Mouse (Mus musculus): ENCODE measurements around the gene Ttc32.
"Not testable (repeated sequence)": the region's sequence is repeated elsewhere in the genome, so short reads cannot be mapped to it uniquely, and the experiment has no call there.

Ttc32 gene

DNA sequence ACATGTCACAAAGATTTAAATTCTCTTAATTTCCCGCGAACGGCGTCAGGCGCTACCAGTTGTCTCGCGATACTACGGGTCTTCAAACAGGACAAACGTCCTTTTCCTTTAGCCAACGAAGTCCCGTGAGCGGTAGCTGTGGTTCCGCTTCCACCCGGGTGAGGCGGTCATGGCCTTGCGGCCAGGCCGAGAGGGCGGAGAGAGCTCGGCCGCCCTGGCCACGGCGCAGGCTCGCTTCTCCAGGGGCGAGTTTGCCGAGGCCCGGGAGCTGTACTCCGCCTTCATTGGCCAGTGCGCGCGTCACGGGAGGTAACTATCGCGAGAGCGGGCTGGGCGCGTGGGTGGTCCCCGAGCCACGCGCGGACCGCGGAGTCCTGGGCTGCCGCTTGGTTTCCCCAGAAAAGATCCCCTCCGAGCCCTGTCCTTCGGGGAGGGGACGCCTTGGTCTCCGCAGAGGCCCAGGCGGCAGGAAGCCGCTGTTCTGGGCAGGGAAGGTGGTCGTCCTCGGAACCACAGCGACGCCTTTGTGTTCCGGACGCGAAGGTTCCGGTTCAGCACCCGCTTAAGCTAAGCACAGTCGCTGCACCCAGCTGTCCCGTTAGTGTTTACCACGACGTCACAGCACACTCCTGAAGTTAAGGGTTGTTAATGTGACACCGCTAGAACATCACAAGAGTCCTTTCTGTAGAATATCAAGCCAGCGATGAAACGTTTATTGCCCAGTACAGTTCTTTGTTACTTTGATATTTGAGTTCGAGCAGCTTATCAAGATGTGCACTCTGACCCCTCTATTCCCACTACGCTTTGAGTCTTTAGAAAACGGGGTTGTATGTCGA, at the start of gene Ttc32:
Gene Ttc32 (plus strand): TSS at position 110 of the 836 bp plus-strand sequence.
- DNase-seq (ENCODE audit: low spot score) = peak; percentile 92

DNA sequence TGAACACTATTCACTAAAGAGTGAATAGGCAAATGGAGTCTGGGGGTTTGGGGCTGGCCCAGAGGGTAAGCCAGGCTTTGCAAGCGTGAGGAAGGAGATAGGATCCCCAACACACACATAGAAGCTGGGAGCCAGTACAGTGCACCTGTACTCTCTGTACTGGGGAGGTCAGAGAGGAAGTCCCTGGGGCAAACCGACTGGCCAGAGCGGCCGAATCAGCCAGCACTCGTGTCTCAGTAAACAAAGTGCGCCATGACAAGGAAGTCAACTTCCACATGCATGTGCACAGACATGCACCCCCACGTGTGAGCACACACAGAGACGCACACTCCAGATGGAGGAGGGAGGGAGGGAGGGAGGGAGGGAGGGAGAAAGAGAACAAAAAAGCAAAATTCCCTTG, 36.6 kb upstream of the Ttc32 start:
- no peak for DNase-seq (ENCODE audit: low spot score)

DNA sequence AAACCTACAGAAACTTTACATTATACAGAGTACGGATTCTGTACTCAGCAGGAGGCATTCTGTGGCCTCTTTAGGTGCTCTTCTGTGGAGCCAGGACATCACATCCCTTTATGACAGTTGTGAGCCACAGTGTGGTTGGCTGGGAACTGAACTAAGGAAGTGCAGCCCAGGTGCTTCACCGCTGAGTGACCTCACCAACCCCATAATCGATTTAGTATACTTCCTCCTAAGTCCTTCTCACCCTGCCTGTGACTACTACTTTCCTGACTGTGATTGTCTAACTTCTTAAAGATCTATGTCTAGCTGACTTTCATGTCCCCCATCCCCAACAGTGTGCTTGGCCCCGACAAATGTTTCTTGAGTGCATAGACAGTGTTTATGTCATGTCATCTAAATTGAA, 31.5 kb upstream of the Ttc32 start:
- DNase-seq (ENCODE audit: low spot score) = no peak

DNA sequence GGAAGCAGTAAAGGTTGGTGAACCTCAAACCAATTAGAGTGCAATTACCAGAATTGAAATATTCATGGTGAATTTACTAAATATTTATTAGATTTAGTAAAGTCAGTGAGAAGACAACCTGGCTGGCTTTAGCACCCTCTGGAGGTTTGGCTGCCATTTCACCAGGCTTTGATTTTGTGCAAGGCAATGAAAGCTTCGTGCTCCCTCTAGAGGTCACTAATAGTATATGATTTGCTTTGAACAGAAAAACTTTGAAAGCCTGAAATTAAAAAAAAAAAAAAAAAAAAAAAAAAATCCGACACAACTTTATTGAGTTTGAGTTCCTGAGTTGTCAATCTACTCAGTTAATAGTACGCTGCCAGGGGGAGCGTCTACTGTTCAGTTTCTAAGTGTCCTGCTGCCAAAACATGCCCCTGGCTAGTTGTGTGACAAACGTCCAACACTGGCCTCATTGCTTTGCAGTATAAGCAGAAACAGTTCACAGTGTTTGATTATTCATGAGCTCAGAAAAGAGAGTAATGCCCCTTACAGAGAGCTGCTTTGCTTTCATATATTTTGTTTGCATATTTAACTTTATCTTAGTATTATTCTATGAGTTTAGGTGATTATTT, 27.7 kb upstream of the Ttc32 start:
- DNase-seq (ENCODE audit: low spot score) = peak; percentile 23

DNA sequence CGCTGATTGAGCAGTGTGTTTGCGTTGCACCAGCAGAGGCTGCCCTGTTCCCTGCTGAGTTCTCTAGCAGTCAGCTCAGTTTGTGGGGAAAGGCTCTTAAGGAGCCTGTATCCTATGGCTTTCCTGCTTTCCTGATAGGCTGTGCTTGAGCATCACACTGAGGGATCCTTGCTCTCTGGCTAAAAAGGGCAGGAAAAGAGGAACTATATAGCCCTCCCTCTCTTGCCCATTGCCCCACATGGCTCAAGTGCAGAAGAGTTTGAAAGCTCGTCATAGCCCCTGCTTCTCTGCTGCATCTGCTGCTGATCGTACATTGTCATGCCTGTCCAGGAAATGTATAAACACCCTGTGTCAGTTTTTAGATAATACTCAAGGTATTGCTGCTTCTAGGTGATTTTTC, 22.7 kb upstream of the Ttc32 start:
- DNase-seq (ENCODE audit: low spot score) = no peak

DNA sequence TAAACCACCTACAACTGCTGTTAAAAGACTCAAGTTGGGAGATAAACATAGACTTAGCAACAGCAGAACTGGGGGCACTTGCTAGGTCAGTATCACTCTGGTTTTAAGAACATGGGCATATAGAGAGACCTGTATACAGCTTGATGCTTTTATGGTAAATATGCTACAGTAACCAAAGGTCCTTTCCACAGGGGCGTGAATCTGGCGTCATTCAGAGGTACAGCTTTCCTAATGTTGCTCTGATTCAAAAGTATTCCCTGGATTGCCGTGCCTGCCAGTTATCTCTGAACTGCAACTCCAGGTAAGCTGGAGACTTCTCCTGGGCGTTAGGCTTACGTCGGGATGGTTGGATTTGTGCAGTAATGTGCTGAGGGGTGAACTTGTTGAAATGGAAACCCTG, 22.0 kb upstream of the Ttc32 start:
- no peak for DNase-seq (ENCODE audit: low spot score)

DNA sequence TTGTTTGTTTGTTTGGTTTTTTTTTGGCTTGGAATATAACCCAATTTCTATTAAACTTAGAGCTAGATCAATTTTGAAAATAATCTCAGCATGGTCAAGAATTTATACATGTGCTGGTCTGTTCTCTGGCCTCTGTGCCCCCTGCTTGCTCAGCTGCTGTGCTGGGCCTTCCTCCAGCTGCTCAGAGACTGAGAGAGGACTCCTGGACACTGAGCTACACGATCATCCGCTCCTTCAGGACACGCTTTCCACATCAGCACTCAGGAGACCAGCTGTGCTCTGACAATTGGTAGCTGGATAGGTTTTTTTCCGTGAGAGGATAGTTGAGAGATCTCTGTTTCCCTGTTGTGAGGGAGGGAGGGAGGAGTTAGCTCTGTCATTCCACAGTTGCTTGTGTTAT, 19.5 kb upstream of the Ttc32 start:
- DNase-seq (ENCODE audit: low spot score) = no peak

DNA sequence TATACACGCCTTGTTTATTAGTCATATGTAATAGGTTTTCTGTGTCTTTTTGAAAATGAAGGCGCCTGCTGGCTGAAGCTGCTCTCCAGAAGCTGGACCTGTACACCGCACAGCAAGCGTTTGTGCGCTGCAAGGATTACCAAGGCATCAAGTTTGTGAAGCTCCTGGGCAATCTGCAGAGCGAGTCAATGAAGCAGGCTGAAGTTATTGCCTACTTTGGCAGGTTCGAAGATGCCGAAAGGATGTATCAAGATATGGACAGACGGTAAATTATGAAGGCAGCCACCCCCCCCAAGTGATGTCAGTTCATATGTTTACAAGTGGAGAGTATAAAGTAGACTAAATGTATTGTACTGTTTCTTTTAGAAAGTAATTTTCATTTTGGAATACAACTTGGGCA, 13.4 kb upstream of the Ttc32 start:
- DNase-seq (ENCODE audit: low spot score) = no peak

DNA sequence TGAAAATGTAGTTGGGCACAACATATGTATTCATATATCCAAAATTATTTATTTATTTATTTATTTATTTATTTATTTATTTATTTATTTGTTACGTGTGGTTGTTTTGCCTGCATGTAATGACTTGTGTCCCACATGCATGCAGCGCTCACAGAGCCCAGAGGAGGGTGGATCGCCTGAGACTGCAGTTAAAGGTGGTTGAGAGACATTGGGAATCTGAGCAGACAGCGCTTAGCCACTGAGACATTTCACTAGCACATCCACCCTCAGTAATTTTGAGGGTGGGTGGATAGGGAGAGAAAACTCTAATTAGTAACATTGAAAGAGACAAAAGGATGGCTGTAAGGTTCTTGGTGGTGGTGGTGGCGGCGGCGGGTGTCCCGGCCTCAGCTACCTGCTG, 9.4 kb upstream of the Ttc32 start:
- no peak for DNase-seq (ENCODE audit: low spot score)

DNA sequence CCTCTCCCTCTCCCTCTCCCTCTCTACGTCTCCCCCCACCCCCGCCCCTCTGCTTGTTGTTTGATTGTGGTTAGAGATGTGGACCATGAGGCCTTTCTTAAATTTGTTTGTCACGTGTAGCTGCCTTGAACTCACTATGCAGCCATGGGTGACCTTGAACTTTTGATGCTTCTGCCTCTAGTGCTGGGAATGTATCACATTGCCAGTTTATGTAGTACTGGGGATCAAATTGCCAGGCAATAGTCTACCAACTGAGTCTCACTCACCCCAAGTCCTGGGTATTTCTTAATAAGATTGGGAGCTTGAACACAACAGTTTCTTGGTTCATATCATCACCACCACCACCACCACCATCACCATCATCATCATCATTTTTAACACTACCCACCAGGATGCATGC, 8.8 kb upstream of the Ttc32 start:
- no peak for DNase-seq (ENCODE audit: low spot score)

DNA sequence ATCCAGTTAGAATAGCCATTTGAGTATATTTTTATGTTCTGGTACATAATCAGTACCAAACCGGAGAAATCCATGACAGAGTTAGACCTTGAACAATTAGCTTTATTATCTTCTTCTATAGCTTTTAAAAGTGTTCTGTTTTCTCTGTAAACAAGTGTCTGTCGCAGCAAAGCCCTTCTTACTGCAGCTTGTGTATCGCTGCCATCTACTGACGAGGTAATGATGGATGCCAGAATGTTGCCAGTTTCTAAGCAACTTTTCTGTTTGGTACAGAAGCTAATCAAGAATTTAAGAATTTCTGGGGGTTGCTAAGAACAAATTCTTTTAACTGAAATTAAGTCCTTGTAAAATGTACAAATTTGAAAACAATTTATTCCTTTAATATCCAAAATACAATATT, 6.8 kb upstream of the Ttc32 start:
- DNase-seq (ENCODE audit: low spot score) = no peak

DNA sequence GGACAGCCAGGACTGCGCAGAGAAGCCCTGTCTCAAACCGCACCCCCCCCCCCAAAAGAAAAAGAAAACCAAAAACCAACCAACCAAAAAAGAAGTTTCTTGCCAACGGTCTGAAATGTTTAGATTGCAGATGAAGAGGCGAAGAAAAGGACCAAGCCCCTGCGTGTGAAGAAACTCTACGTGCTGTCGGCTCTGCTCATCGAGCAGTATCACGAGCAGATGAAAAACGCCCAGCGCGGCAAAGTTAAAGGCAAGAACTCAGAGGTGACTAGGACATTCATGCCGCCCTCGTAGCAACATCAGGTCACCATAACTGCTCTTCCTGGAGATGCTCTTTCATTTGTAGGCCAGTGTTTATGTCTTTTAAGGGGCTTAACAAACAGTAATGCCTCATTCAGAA, 5.7 kb upstream of the Ttc32 start:
- no peak for DNase-seq (ENCODE audit: low spot score)

DNA sequence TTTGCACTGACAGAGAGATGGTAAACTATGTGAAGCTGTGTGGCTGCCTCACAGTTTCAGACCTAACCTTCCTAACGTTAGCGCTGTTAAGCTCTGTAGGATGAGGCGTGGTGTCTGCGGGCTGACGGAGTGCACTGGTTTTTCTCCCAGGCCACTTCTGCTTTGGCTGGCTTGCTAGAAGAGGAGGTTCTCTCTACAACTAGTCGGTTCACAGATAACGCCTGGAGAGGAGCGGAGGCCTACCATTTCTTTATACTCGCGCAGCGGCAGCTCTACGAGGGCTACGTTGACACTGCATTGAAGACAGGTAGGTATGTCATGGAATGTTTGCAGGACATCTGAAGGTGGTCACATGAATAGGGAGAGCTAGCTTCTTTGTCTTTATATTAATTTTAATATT, 5.1 kb upstream of the Ttc32 start:
- DNase-seq (ENCODE audit: low spot score) = no peak

DNA sequence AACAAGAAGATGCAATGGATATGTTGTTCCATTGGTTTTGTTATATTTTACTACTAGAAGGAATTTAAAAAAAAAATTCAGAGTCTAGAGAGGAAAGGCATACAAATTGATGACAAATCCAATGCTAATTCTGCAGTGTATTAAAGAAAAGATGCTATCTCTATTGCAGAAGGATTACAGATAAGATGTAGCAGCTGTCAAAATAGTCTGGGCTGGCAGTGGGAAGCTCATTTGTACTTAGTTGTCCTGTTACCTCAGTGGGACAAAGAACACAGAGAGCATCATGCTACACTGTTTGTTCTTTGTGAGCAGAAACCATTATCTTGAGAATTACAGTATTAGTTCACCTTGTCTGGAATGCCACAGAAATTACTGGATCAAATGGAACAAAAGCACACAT, 3.0 kb upstream of the Ttc32 start:
- DNase-seq (ENCODE audit: low spot score) = no peak

DNA sequence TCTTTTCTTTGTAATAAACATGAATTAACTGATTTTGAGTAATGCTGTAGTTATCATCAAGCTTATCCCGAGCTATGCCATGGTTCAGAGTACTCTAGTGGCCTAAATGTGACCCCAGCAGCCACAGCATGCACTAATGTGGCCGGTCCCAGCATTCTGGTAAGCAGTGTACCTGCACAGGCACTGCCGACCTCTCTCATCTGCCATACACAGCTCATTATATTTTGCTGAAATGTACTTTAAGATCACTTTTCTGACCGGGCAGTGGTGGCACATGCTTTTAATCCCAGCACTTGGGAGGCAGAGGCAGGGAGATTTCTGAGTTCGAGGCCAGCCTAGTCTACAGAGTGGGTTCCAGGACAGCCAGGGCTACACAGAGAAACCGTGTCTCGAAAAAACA, 981 bp upstream of the Ttc32 start:
- not testable (repeated sequence) for DNase-seq (ENCODE audit: low spot score)

DNA sequence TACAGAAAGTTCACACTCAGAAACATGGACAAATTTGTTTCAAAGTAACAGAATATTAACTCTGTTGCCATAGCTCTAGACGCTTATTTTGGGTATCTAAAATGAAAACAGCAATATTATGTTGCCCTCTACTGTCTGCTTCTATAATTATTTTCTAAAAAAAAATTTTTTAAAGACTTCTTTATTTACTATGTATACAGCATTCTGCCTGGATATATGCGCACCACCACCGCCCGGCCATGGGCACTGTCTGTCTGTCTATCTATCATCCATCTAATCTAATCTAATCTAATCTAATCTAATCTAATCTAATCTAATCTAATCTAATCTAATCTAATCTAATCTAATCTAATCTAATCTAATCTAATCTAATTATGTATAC, 300 bp upstream of the Ttc32 start:
- no peak for DNase-seq (ENCODE audit: low spot score)

DNA sequence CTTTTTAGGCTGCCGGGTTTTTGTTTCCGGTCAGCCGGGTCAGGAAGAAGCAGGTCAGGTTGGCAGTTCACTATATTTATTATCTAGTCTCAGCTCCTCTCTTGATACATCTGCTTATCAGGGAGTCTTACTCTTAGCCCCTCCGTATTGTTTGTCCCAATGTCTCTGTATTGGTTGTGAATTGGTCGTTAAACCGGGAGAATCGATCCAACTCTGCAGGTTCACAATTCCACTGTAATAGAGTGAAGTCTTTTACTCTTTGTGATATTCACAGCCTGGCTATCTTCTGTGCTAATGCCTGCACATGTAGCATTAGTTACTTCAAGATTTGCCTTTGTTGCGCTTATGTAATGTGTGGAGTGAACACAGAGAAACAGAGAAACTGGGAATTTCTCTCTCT, 1.4 kb downstream of the Ttc32 start:
- DNase-seq (ENCODE audit: low spot score) = no peak

DNA sequence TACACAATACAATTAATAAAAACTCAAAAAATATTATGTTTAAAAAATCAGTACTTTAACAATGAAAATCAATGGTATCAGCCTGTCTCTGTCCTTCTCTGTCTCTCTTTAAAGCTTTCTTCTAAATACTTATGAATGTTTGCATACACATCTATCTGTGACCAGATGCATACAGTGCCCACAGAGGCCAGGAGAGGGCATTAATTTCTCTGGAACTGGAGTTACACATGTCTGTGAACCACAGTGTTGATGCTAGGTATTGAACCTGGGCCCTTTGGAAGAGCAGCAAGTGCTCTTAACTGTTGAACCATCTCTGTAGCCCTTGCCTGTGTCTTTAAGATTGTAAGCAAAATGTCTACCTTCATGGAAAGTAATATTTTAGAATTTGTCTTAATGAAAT, 3.3 kb downstream of the Ttc32 start:
- no peak for DNase-seq (ENCODE audit: low spot score)

DNA sequence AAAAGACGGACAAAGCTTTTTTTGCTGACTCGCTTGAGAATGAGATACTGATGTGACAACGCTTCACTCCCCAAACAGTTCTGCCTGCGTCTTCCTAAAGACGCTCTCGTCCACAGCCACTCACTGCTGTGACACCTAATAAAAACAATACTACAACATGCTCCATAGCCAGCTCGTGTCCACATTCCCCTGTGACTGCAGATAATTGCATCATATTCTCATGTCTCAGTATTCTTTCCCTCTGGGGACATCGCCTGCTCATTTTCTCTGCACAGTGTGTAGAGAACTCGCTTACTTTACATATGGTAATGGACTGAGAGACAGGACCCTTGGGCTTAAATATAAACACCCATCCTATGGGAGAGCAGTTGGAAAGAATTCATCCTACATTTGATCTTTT, 6.6 kb downstream of the Ttc32 start:
- no peak for DNase-seq (ENCODE audit: low spot score)

DNA sequence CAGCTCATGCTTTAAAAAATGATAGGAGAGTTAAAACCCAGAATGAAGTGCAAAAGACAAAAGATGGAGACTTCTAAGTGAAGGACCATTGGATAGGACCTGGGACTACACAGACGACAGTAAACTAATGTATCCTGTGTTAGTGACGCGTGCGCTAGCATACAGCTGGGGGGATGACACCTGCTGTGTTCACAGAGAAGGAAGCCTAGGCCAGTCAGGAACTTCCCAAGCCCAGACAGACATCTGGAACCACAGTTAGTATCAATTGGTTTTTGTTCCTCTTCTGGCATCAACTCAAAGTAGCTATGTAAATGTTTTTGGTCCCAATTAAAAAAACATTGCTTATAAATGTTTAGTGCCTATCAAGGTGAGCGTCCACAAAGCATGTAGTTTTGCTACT, 10.4 kb downstream of the Ttc32 start:
- no peak for DNase-seq (ENCODE audit: low spot score)

DNA sequence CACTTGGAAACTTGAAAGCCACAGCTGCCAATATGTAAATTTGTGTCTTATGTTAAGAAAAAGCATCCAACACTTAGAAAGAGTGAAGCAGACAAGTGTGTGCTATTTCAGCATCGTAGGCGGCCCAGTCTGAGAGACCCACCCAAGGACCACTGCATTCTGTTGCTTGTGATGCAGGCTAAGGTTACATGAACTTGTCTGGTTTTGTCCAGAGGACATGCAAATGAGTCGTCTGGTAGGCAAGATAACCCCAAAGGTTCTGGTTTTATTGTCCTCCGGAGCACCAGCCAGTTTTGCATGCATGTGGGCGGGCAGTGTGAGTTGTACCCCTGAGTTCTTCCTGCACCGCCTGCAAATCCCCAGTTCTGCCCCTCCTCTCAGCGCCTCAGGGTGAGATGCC, 10.9 kb downstream of the Ttc32 start:
- DNase-seq (ENCODE audit: low spot score) = no peak

DNA sequence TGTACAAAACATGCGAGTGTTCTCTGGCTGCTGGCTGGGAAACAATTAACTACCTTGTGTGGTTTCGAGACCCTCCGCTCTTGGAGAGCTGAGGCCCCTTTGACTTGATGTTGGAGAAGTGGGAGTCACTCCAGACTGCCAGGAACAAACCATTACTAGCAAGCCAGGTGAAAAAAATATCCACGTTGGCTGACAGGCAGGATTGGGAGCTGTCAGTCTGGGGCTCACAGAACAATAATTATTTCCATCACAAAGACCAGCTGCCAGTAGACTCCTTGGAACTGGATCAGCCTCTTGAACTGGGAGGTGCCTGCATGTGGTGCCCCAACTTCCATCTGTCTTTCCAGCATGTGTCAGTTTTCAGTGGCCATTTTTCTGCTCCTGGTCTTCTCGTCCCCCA, 12.5 kb downstream of the Ttc32 start:
- DNase-seq (ENCODE audit: low spot score) = no peak

DNA sequence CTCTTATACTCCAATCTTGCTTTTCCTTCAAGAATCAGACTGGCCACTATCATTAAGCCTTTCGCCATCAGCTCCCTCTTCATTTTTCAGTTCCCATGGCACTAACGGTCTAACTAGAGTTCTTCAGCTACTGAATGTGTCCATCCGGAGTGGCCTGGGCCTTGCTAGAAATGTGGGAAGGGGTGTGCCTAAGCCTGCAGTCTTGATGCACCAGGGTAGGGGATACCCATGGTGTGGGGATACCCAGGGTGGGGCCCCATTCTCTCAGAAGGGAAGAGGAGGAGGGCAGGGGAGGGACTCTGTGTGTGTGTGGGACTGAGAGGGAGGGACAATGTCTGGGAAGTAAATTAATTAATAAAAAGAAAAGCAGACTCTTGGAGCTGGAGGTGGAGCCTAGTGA, 13.0 kb downstream of the Ttc32 start:
- DNase-seq (ENCODE audit: low spot score) = no peak

DNA sequence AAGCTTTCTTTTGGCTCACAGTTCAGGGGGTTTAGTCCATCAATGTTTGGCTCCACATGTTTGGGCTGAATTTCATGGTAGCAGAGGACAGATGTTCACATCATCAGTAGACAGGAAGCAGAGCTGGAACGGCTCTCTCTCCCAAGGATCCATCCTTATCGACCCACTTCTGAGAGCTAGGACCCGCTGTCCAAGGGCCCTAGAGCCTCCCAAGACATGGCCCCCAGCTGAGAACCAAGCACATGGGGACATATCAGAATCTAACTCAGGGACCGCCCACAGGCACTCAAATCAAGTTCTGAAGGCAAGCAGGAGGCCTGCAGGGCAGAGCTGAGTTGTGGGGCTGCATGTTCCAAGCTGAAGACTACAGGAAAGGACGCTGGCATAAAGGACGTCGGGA, 14.9 kb downstream of the Ttc32 start:
- no peak for DNase-seq (ENCODE audit: low spot score)
